Mouse (Mus musculus): ENCODE results near the gene Ndufb4.

- no peak for TF ChIP-seq POLR2A (IDR thresholded peaks at IDR 0.05; ENCODE audit: low read depth, low read length)
- TF ChIP-seq CTCF (conservative IDR thresholded peaks at IDR 0.05; ENCODE audit: insufficient read depth, insufficient read length, low read depth, low read length), result no peak
Observed at GRCm38 (mm10) chr16:37597412-37597811, 56.8 kb downstream of the Ndufb4 start.

Data from kidney, adult 2 months (tissue).